Mouse (Mus musculus) spleen, postnatal 10 days (tissue): Measurements from ENCODE around the gene 1700025G04Rik.

Experiments
- DNase-seq, 2 experiments: peaks; one replicate each; pipeline ENCODE4 v3.0.0; 2021 to 2022; ENCODE audit warnings: low spot score in 2 of 2

Gene 1700025G04Rik

GRCm38 (mm10) chr1:152090018-152090553, at the start of gene 1700025G04Rik:
Gene 1700025G04Rik, minus strand, starts transcription at chr1:152090125.
- DNase-seq = peak; percentile 28 to 62

- DNase-seq = no peak
Observed at GRCm38 (mm10) chr1:152139496-152139895, 49.6 kb upstream of the 1700025G04Rik start.

GRCm38 (mm10) chr1:152130029-152130727, 40.3 kb upstream of the 1700025G04Rik start:
- no peak for DNase-seq

- DNase-seq = no peak
Observed at GRCm38 (mm10) chr1:152125451-152125850, 35.5 kb upstream of the 1700025G04Rik start.

GRCm38 (mm10) chr1:152110123-152110522, 20.2 kb upstream of the 1700025G04Rik start:
- no peak for DNase-seq

GRCm38 (mm10) chr1:152106136-152106535, 16.2 kb upstream of the 1700025G04Rik start:
- DNase-seq = no peak

GRCm38 (mm10) chr1:152105246-152105645, 15.3 kb upstream of the 1700025G04Rik start:
- no peak for DNase-seq

- no peak for DNase-seq
Observed at GRCm38 (mm10) chr1:152101746-152102145, 11.8 kb upstream of the 1700025G04Rik start.

- no peak for DNase-seq
Observed at GRCm38 (mm10) chr1:152096045-152096444, 6.1 kb upstream of the 1700025G04Rik start.

- DNase-seq = peak; percentile 6 to 27
Observed at GRCm38 (mm10) chr1:152090564-152091545, 930 bp upstream of the 1700025G04Rik start.

GRCm38 (mm10) chr1:152089526-152089925, 399 bp downstream of the 1700025G04Rik start:
- peak; percentile 4 to 28 for DNase-seq

- peak in 1 of 2 experiments; percentile 25 for DNase-seq
Observed at GRCm38 (mm10) chr1:152088791-152089401, 1.0 kb downstream of the 1700025G04Rik start.

- DNase-seq = no peak
Observed at GRCm38 (mm10) chr1:152088030-152088429, 1.9 kb downstream of the 1700025G04Rik start.

- DNase-seq = no peak
Observed at GRCm38 (mm10) chr1:152086951-152087350, 3.0 kb downstream of the 1700025G04Rik start.

GRCm38 (mm10) chr1:152085561-152085960, 4.4 kb downstream of the 1700025G04Rik start:
- no peak for DNase-seq

GRCm38 (mm10) chr1:152084638-152085345, 5.1 kb downstream of the 1700025G04Rik start:
- DNase-seq = no peak

- DNase-seq = no peak
Observed at GRCm38 (mm10) chr1:152081954-152082711, 7.8 kb downstream of the 1700025G04Rik start.

GRCm38 (mm10) chr1:152081121-152081520, 8.8 kb downstream of the 1700025G04Rik start:
- DNase-seq = no peak

GRCm38 (mm10) chr1:152080244-152080643, 9.7 kb downstream of the 1700025G04Rik start:
- DNase-seq = no peak

GRCm38 (mm10) chr1:152077171-152077715, 12.7 kb downstream of the 1700025G04Rik start:
- no peak for DNase-seq
